Mouse (Mus musculus) limb, embryonic 13.5 days (tissue): ENCODE measurements around the gene Fap. TPM values are rescaled to one million over a fixed set of nuclear protein-coding genes. Genes with fewer than 3 reads are reported as not detected.

ENCODE experiments used
- ATAC-seq: fragments of 200-750 bp; cut with Nextera tagmentation; 2 replicates; pipeline ENCODE4 v1.8.0; 2017; ENCODE audit warnings: low read depth, moderate number of reproducible peaks, moderate TSS enrichment; ENCODE audit not compliant: low FRiP score
- H3K27ac ChIP-seq: fragments of 300-500 bp; sonication (generic); 2 replicates; pipeline ENCODE4 v1.5.1; 2015; ENCODE audit warnings: inconsistent platforms, mild to moderate bottlenecking, moderate library complexity
- H3K27me3 ChIP-seq: fragments of 300-500 bp; sonication (generic); 2 replicates; pipeline ENCODE4 v1.6.1; 2015; ENCODE audit warnings: mild to moderate bottlenecking, inconsistent platforms
- H3K36me3 ChIP-seq: fragments of 300-500 bp; sonication (generic); 2 replicates; pipeline ENCODE4 v1.6.1; 2015; ENCODE audit warnings: inconsistent platforms, mild to moderate bottlenecking, moderate library complexity
- H3K4me1 ChIP-seq: fragments of 300-500 bp; sonication (generic); 2 replicates; pipeline ENCODE4 v1.6.1; 2015; ENCODE audit warnings: inconsistent platforms
- H3K4me2 ChIP-seq: fragments of 300-500 bp; sonication (generic); replicated peaks from 2 replicates; pipeline ENCODE4 v1.6.1; 2015; ENCODE audit warnings: inconsistent platforms, mild to moderate bottlenecking, moderate library complexity
- H3K4me3 ChIP-seq: fragments of 300-500 bp; sonication (generic); 2 replicates; pipeline ENCODE4 v1.5.1; 2015; ENCODE audit warnings: moderate library complexity, mild to moderate bottlenecking, inconsistent platforms
- H3K9ac ChIP-seq: fragments of 300-500 bp; sonication (generic); 2 replicates; pipeline ENCODE4 v1.6.1; 2015; ENCODE audit warnings: mild to moderate bottlenecking, inconsistent platforms
- H3K9me3 ChIP-seq: fragments of 300-500 bp; sonication (generic); 2 replicates; pipeline ENCODE4 v1.6.1; 2016; ENCODE audit warnings: inconsistent platforms
- WGBS: fragments of 180-500 bp; shearing (Covaris S2); methylation state at CpG from one replicate; pipeline ENCODE4 v1.1.7; 2015; 5-methylcytosine and 5-hydroxymethylcytosine counted together
- polyA plus RNA-seq: library from polyadenylated mRNA; unstranded; fragments of >200 nt; fragmentation: Nextera tagmentation; extraction: Ambion mirVana; gene quantifications from 2 replicates; pipeline ENCODE4 v1.2.1, GENCODE M21; 2015

Fap gene
- polyA plus RNA-seq, 1 experiment from 2014 or later: 11.5 TPM

DNA sequence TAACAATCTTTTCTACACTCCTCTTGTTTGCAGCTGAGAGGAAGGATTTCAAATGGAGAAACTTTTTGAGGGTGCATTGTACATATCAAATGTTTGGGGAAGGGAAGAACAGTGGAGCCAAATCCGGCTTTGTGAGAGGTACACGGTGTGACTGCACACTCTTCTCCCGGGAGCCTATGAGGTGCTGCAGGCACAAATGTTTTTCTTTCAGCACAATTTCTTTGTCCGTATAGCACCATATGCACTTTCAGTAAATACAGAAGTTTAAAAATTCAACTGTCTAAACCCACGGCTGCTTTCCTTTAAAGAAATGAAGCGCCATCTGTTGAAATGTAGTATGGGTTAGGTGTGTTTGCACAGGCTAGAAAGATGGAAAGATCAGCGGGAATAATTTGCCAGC, 375 bp upstream of the Fap start:
- Histone ChIP-seq H3K4me3 (no peak overlapping the region), H3K4me1 (peaks cover 16% of the 10 kb centered on the region), H3K36me3 (no peaks in the 10 kb centered on the region), H3K9me3 (no peaks in the 10 kb centered on the region), H3K27ac (peak overlapping the region; percentile 79), H3K9ac (no peak overlapping the region), H3K27me3 (no peaks in the 10 kb centered on the region), H3K4me2 (peak overlapping the region; percentile 56)
- peak; percentile 64; the same call in 1 of the 2 replicates for ATAC-seq
- 52% methylated on average over 7 of the region's 7 CpGs for WGBS

DNA sequence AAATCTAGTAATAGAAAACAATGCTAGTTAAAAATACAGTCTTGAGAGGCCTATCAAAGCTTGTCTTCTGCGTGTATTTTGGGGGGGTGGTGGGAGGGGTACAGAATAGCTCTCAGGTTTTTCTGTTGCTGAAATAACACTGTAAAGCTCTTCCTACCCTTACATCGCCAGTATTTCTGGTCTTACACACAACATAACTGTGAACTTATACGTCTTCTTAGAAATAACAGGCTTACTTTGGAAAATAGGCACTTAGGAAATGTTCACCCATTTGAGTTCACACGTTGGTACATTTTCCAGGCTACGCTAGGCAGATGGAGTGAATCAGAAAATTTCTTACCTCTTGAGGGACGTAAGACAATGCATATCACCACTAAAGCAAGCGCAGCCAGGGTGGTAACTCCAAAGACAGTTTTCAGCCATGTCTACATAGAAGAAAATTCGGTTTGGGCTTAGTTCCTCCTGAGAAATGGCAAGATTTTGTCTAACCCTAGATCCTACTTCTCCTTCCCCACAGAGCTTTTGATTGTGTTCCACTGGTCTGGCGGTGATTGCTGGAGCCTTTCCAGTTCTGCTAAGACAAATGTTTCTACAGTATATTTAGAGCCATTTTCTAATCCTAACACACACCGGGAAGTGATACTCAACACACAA, 649 bp downstream of the Fap start:
- peak overlapping the region; percentile 43 for H3K9ac ChIP-seq
- ATAC-seq: no peak
- peaks cover 16% of the 10 kb centered on the region for H3K4me1 ChIP-seq
- peak overlapping the region; percentile 33 for H3K4me3 ChIP-seq
- H3K27me3 ChIP-seq: no peaks in the 10 kb centered on the region
- 59% methylated on average over 10 of the region's 10 CpGs for WGBS
- H3K9me3 ChIP-seq: no peaks in the 10 kb centered on the region
- peak overlapping the region; percentile 79 for H3K27ac ChIP-seq
- no peaks in the 10 kb centered on the region for H3K36me3 ChIP-seq
- peak overlapping the region; percentile 56 for H3K4me2 ChIP-seq

DNA sequence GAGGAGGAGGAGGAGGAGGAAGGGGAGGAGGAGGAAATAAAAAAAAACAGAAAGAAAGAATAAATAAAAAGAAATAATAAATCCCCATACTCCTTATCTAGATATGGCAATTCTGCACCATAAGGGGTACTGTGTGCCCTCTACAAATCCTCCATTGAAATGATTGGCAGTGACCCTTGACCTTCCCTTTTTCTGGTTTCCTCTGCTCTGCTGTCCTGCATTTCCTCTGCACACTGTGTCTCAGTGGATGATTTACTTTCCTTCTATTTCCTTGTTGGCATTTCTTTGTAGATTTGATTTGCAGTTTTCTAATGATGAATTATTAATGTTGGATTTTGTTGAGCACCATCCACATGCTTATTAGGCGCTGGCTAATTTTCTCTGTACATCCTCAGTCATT, 9.2 kb downstream of the Fap start:
- Histone ChIP-seq H3K27ac (no peak overlapping the region), H3K4me2 (no peak overlapping the region), H3K9me3 (no peaks in the 10 kb centered on the region), H3K9ac (no peak overlapping the region), H3K4me3 (no peak overlapping the region), H3K36me3 (no peaks in the 10 kb centered on the region), H3K27me3 (no peaks in the 10 kb centered on the region), H3K4me1 (peaks cover 10% of the 10 kb centered on the region)
- no peak for ATAC-seq
- WGBS: 85% methylated on average over 1 of the region's 1 CpGs

DNA sequence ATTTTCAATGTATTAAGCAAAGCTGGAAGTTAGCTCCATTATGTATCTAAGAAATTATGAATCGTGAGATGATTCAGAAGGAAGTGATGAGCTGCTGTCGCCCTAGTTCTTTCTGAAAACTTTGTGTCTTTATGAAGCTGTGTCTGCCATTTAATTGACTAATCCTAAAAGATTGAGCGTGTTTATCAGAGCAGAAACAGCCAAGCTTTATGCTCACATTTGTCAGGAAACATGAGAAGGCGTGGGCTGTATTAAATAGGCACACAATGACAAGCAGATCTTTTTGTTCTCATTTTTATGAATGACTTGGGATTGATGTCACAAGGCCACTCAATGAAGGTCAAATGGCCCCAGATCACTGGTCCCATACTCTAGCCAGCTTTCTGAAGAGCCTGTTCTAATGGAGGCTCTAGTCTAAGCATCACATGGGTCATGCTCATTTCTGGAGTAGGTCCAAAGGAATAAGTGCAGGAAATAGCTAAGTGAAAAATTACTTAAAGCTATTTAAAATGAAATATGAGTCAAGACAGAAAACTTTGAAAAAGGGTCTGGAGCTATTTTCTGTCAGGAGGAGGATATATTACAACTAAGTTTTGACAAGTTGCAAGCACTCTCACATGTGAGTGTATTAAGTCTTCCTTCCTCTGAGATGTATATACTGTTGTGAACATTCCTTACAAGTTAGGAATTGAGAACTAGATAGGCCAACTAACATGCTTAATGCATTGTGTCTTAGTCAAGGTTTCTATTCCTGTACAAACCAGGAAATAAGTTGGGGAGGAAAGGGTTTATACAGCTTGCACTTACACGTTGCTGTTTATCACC, 11.0 kb downstream of the Fap start:
- Histone ChIP-seq H3K27me3 (no peaks in the 10 kb centered on the region), H3K27ac (no peak overlapping the region), H3K9ac (no peak overlapping the region), H3K4me1 (peaks cover 10% of the 10 kb centered on the region), H3K36me3 (no peaks in the 10 kb centered on the region), H3K9me3 (no peaks in the 10 kb centered on the region), H3K4me2 (no peak overlapping the region), H3K4me3 (no peak overlapping the region)
- ATAC-seq: no peak
- WGBS: 65% methylated on average over 5 of the region's 5 CpGs

DNA sequence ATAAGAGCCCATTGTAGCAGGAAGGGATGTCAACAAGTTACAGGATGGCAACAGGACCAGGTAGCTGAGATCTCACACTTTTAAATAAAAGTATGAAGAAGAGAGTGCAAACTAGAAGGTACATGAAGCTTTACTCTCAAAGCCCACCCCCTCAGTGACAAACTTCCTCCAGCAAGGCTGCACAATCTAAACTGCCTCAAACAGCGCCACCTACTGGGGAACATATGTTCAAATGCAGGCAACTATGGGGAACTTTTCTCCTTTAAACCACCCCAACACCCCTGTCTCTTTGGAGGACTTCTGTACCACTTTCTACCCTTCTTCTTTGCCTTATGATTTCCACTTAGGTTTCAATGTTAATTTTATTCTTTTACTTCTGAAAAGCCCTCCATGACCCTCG, 16.5 kb downstream of the Fap start:
- Histone ChIP-seq H3K9ac (no peak overlapping the region), H3K4me1 (no peaks in the 10 kb centered on the region), H3K27ac (no peak overlapping the region), H3K27me3 (no peaks in the 10 kb centered on the region), H3K4me2 (no peak overlapping the region), H3K4me3 (no peak overlapping the region), H3K9me3 (no peaks in the 10 kb centered on the region), H3K36me3 (no peaks in the 10 kb centered on the region)
- 67% methylated on average over 2 of the region's 2 CpGs for WGBS
- no peak for ATAC-seq

DNA sequence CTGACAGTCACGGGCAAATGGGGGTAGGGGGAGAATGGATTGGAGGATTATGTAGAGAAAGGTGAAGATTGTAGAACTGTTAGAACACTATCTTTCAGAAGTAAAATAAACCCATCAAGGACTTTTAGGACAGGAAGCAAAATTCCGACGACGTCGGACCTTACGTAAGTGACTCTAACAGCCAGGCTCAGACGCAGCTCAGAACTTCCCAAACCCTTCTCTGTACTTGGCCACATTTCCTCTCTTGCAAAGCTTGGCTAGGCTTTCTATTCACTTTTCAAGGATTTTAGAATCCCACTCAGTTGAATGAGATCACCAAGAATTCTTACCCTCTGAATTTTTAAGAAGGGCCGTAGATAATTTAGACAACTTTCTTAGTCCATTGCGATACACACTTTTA, 17.5 kb downstream of the Fap start:
- H3K36me3 ChIP-seq: no peaks in the 10 kb centered on the region
- no peak overlapping the region for H3K4me2 ChIP-seq
- no peak overlapping the region for H3K9ac ChIP-seq
- ATAC-seq: no peak
- H3K9me3 ChIP-seq: no peaks in the 10 kb centered on the region
- H3K27me3 ChIP-seq: no peaks in the 10 kb centered on the region
- no peak overlapping the region for H3K4me3 ChIP-seq
- H3K27ac ChIP-seq: no peak overlapping the region
- no peaks in the 10 kb centered on the region for H3K4me1 ChIP-seq
- WGBS: 89% methylated on average over 9 of the region's 9 CpGs

DNA sequence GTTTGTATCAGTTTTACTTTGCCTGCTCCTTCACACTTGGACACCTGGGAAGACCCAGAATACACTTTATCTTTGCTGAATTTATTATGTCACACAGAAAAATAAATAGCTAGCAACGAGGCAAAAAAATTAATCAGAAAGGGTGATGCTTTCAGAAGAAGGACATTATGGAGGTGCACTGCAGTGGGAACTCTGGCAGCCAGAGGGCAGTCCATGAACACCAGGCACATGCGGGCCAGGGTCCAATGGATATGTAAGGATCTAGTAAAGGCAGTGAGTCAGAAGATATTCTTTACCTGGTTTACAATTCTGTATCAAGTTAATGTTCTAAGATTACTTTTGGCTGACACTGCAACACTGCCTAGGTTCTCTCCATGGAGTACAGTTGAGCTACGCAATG, 24.2 kb downstream of the Fap start:
- Histone ChIP-seq H3K27ac (no peak overlapping the region), H3K9me3 (no peaks in the 10 kb centered on the region), H3K36me3 (no peaks in the 10 kb centered on the region), H3K4me1 (no peaks in the 10 kb centered on the region), H3K27me3 (no peaks in the 10 kb centered on the region), H3K4me3 (no peak overlapping the region), H3K4me2 (no peak overlapping the region), H3K9ac (no peak overlapping the region)
- WGBS: 84% methylated on average over 3 of the region's 3 CpGs
- ATAC-seq: no peak

DNA sequence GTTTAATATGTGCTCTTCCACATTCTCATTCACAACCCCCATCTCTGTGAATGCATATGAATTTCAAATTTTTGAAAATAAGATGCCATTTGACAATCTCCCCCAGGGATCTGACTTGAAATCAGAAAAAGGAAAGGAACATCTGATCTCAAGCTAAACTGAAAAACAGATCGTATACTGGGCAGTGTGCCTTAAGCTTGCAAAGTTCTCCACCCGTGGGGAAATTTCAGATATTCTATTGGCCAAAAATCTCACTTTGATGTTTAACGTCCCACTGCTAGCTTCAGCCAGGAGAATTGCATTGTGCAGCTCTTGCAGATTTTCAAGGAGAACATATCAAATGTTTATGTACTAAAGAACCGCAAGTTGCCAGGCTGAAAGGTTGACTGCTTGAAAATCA, 24.7 kb downstream of the Fap start:
- no peaks in the 10 kb centered on the region for H3K9me3 ChIP-seq
- H3K4me2 ChIP-seq: no peak overlapping the region
- H3K27me3 ChIP-seq: no peaks in the 10 kb centered on the region
- H3K9ac ChIP-seq: no peak overlapping the region
- H3K27ac ChIP-seq: no peak overlapping the region
- H3K4me3 ChIP-seq: no peak overlapping the region
- H3K4me1 ChIP-seq: no peaks in the 10 kb centered on the region
- H3K36me3 ChIP-seq: no peaks in the 10 kb centered on the region
- ATAC-seq: no peak
- WGBS: 56% methylated on average over 4 of the region's 4 CpGs

DNA sequence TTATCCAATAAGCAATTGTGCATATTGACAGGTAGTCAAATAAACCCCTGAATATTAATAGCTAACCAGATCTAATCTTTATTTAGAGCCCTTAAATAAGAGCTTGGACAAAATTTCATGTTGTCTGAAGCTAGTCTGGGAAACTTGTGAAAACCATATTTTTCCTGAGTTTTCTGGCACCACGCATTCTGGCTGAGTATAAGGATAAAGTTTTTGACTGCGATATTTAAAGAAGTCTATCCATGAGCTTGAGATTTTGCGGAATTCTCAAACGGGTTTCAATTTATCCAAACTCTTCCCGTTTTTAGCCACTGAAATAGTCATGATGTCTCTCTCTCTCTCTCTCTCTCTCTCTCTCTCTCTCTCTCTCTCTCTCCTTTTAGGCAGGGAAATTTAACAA, 25.8 kb downstream of the Fap start:
- Histone ChIP-seq H3K36me3 (no peaks in the 10 kb centered on the region), H3K27me3 (no peaks in the 10 kb centered on the region), H3K4me3 (no peak overlapping the region), H3K9ac (no peak overlapping the region), H3K9me3 (no peaks in the 10 kb centered on the region), H3K4me1 (no peaks in the 10 kb centered on the region), H3K4me2 (no peak overlapping the region), H3K27ac (no peak overlapping the region)
- no peak for ATAC-seq
- WGBS: 90% methylated on average over 5 of the region's 5 CpGs

DNA sequence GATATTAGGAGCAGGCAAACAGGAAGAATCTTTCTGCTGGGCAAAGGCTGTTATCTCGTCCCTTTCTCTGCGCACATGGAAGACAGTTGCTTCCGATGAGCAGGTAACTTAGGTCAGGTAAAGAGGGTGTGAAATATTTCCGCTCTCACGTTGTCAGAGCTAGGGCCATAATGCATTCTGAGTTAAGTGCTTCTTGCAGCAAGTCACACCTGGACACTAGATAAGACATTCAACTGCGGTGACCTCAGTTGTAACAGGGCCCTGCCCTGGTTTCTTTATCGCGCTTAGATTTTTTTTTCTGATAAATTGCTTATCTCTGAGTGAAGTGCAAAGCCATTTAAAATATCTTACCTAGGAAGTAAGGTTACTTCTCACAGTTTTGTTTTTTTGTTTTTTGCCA, 38.4 kb downstream of the Fap start:
- no peaks in the 10 kb centered on the region for H3K36me3 ChIP-seq

DNA sequence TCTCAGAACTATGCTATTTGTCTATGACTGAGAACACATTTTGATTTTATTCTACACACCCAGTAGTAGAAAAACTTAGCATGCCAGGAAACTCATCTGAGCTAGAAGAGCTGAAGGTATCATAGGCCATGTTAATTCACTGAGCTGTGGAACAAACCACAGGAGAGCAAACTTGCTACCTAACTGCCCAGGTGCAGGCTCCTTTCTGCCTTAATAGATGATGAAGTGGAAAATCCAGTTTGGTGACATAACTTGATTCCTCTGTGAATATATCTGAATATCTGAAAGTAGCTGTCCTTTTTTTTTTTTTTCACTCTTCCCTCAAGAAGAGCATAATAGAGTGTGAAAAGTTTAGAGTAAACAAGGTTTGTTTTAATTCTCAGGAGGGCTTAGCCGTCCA, 42.8 kb downstream of the Fap start:
- no peak overlapping the region for H3K27ac ChIP-seq
- no peaks in the 10 kb centered on the region for H3K27me3 ChIP-seq
- no peak for ATAC-seq
- H3K9me3 ChIP-seq: no peaks in the 10 kb centered on the region
- H3K4me1 ChIP-seq: peaks cover 2% of the 10 kb centered on the region; the same call in 1 of the 2 replicates
- WGBS: 69% methylated on average over 1 of the region's 1 CpGs
- no peak overlapping the region for H3K4me3 ChIP-seq
- H3K4me2 ChIP-seq: no peak overlapping the region
- no peaks in the 10 kb centered on the region for H3K36me3 ChIP-seq
- H3K9ac ChIP-seq: no peak overlapping the region

More for the DNA sequence above, 38.4 kb downstream of the Fap start:
- Histone ChIP-seq H3K4me2 (no peak overlapping the region), H3K4me1 (no peaks in the 10 kb centered on the region), H3K9me3 (no peaks in the 10 kb centered on the region), H3K4me3 (no peak overlapping the region), H3K27ac (no peak overlapping the region), H3K9ac (no peak overlapping the region), H3K27me3 (no peaks in the 10 kb centered on the region)
- 84% methylated on average over 8 of the region's 8 CpGs for WGBS
- ATAC-seq: no peak

DNA sequence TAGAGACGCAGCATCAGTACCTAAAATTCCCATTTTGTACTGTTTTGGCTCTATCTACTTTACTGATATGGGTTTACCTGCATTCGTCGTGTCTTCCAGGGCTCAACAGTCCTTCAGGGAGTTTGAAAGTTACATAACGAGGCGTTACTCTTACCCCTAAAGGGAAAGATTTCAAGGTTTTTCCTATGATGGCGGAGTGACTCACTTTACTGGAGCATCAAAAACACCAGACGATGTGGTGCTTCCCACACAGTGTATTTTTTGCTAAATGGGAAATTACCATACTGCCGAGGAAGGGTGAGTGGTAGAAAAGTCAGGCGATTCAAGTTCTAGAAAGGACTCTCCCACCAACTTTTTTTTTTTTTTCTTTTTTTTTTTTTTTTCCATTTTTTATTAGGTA, 47.5 kb downstream of the Fap start:
- H3K27ac ChIP-seq: no peak overlapping the region
- peaks cover 6% of the 10 kb centered on the region; the same call in 1 of the 2 replicates for H3K4me1 ChIP-seq
- no peak for ATAC-seq

More for the DNA sequence above, 47.5 kb downstream of the Fap start:
- WGBS: 81% methylated on average over 9 of the region's 9 CpGs
- no peak overlapping the region for H3K4me3 ChIP-seq
- H3K27me3 ChIP-seq: no peaks in the 10 kb centered on the region
- H3K4me2 ChIP-seq: no peak overlapping the region
- no peaks in the 10 kb centered on the region for H3K36me3 ChIP-seq
- no peak overlapping the region for H3K9ac ChIP-seq
- no peaks in the 10 kb centered on the region for H3K9me3 ChIP-seq
